Mouse (Mus musculus): ENCODE data around the gene Osbpl10. TPM values are rescaled to one million over a fixed set of nuclear protein-coding genes. Genes with fewer than 3 reads are reported as not detected.

Gene Osbpl10
- polyA plus RNA-seq, 1 experiment from 2014 or later = 2.5 TPM

DNA sequence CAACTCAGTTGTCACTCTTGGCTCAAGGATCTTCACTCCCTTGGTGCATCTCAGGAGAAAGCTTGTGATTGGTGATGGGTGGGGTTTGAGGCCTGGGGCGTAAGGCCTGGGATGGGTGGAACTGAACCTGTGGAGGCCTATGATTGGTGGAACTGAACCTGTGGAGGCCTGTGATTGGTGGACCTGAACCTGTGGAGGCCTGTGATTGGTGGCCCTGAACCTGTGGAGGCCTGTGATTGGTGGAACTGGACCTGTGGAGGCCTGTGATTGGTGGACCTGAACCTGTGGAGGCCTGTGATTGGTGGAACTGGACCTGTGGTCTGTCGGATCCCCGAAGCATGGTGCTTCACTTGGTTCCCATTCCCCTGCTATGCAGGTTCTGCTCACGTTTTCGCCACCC, 7.4 kb downstream of the Osbpl10 start:
- H3K9me3 ChIP-seq (ENCODE audit: low read depth, low read length) = no peaks in the 10 kb centered on the region
- H3K4me2 ChIP-seq = no peak overlapping the region
- H3K36me3 ChIP-seq (ENCODE audit: insufficient read depth) = no peaks in the 10 kb centered on the region
- H3K9ac ChIP-seq = no peak overlapping the region
- H3K4me3 ChIP-seq (ENCODE audit: low read depth, low read length) = no peak overlapping the region
- no peaks in the 10 kb centered on the region for H3K27me3 ChIP-seq (ENCODE audit: insufficient read depth, low read length)
- WGBS = 87% methylated on average over 5 of the region's 5 CpGs
- no peak for DNase-seq
- no peak overlapping the region for H3K27ac ChIP-seq (ENCODE audit: low read depth)
- ATAC-seq (ENCODE audit: insufficient read depth) = no peak
- H3K4me1 ChIP-seq (ENCODE audit: insufficient read depth) = no peaks in the 10 kb centered on the region
- TF ChIP-seq CTCF (IDR thresholded peaks at IDR 0.05; ENCODE audit: low read depth) = no peak

DNA sequence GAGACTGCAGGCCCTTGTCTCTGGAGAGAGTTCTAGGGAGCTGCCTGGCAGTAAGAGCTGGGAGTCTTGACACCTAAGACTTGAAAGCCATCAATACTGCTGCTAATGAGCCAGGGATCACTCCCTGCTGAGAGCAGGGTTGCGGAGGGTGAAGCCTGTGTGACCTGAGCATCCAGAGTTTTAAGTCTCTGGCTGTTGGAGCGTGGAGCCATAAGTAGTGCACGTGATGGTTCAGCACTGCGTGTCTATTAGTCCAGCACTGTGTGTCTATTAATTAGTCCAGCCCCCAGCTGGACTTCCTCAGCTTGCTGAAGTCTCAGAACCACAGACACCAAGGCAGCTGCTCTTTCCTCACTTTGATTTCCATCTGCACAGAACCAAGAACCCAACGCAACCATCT, 8.0 kb downstream of the Osbpl10 start:
- DNase-seq = no peak
- Histone ChIP-seq H3K4me2 (no peak overlapping the region), H3K36me3 (ENCODE audit: insufficient read depth) (no peaks in the 10 kb centered on the region), H3K9ac (no peak overlapping the region), H3K4me1 (ENCODE audit: insufficient read depth) (no peaks in the 10 kb centered on the region), H3K27ac (ENCODE audit: low read depth) (no peak overlapping the region), H3K9me3 (ENCODE audit: low read depth, low read length) (no peaks in the 10 kb centered on the region), H3K27me3 (ENCODE audit: insufficient read depth, low read length) (no peaks in the 10 kb centered on the region), H3K4me3 (ENCODE audit: low read depth, low read length) (no peak overlapping the region)
- no peak for TF ChIP-seq CTCF (IDR thresholded peaks at IDR 0.05; ENCODE audit: low read depth)
- ATAC-seq (ENCODE audit: insufficient read depth) = no peak
- 91% methylated on average over 5 of the region's 5 CpGs for WGBS

DNA sequence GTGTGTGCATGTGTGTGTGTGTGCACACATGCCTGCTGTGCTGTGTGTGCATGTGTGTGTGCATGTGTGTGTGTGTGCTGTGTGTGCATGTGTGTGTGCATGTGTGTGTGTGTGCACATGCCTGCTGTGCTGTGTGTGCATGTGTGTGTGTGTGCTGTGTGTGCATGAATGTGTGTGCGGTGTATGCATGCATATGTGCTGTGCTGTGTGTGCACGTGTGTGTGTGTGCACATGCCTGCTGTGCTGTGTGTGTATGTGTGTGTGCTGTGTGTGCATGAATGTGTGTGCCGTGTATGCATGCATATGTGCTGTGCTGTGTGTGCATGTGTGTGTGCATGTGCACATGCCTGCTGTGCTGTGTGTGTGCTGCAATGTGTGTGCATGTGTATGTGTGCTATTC, 9.7 kb downstream of the Osbpl10 start:
- H3K9ac ChIP-seq = no peak overlapping the region
- 92% methylated on average over 3 of the region's 3 CpGs for WGBS
- H3K27me3 ChIP-seq (ENCODE audit: insufficient read depth, low read length) = no peaks in the 10 kb centered on the region
- H3K27ac ChIP-seq (ENCODE audit: low read depth) = no peak overlapping the region
- DNase-seq (no peak), ATAC-seq (ENCODE audit: insufficient read depth) (no peak)
- no peak for TF ChIP-seq CTCF (IDR thresholded peaks at IDR 0.05; ENCODE audit: low read depth)
- H3K4me3 ChIP-seq (ENCODE audit: low read depth, low read length) = no peak overlapping the region
- H3K4me2 ChIP-seq = no peak overlapping the region
- no peaks in the 10 kb centered on the region for H3K36me3 ChIP-seq (ENCODE audit: insufficient read depth)
- H3K4me1 ChIP-seq (ENCODE audit: insufficient read depth) = no peaks in the 10 kb centered on the region
- peaks cover 4% of the 10 kb centered on the region; the same call in 1 of the 2 replicates for H3K9me3 ChIP-seq (ENCODE audit: low read depth, low read length)

- Histone ChIP-seq H3K36me3 (ENCODE audit: insufficient read depth) (no peaks in the 10 kb centered on the region), H3K27me3 (ENCODE audit: insufficient read depth, low read length) (no peaks in the 10 kb centered on the region), H3K4me3 (ENCODE audit: low read depth, low read length) (no peak overlapping the region), H3K9me3 (ENCODE audit: low read depth, low read length) (peaks cover 5% of the 10 kb centered on the region; the same call in 1 of the 2 replicates), H3K9ac (no peak overlapping the region), H3K4me1 (ENCODE audit: insufficient read depth) (no peaks in the 10 kb centered on the region), H3K27ac (ENCODE audit: low read depth) (no peak overlapping the region), H3K4me2 (no peak overlapping the region)
- no peak for TF ChIP-seq CTCF (IDR thresholded peaks at IDR 0.05; ENCODE audit: low read depth)
- WGBS = 58% methylated on average over 6 of the region's 6 CpGs
- ATAC-seq (ENCODE audit: insufficient read depth) = no peak
- DNase-seq = peak; percentile 27
Measured at GRCm38 (mm10) chr9:114988610-114989327, 10.4 kb downstream of the Osbpl10 start.

DNA sequence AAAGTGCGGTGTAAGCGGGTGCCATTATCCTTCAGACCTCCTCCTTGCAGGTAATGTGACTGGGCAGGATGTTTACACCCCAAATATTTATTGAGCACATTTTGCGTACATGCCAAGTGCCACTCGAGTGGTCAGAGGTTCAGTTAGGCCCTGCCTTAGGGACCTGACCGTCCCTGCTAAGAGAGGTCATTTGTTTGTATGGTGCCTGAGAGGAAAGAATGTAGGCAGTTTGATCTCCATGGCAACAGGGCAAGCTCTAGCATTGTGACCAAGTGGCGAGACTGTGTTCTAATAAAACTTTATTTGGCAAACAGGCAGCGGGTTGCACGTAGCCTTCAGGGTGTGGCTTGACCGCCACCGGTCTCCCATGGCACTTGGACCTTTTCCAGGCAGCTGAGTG, 12.1 kb downstream of the Osbpl10 start:
- Histone ChIP-seq H3K4me3 (ENCODE audit: low read depth, low read length) (no peak overlapping the region), H3K27ac (ENCODE audit: low read depth) (no peak overlapping the region), H3K4me2 (no peak overlapping the region), H3K4me1 (ENCODE audit: insufficient read depth) (no peaks in the 10 kb centered on the region), H3K9ac (no peak overlapping the region), H3K27me3 (ENCODE audit: insufficient read depth, low read length) (no peaks in the 10 kb centered on the region), H3K9me3 (ENCODE audit: low read depth, low read length) (peaks cover 5% of the 10 kb centered on the region; the same call in 1 of the 2 replicates), H3K36me3 (ENCODE audit: insufficient read depth) (no peaks in the 10 kb centered on the region)
- TF ChIP-seq CTCF (IDR thresholded peaks at IDR 0.05; ENCODE audit: low read depth) = no peak
- 56% methylated on average over 10 of the region's 10 CpGs for WGBS
- DNase-seq = peak; percentile 48
- no peak for ATAC-seq (ENCODE audit: insufficient read depth)

DNA sequence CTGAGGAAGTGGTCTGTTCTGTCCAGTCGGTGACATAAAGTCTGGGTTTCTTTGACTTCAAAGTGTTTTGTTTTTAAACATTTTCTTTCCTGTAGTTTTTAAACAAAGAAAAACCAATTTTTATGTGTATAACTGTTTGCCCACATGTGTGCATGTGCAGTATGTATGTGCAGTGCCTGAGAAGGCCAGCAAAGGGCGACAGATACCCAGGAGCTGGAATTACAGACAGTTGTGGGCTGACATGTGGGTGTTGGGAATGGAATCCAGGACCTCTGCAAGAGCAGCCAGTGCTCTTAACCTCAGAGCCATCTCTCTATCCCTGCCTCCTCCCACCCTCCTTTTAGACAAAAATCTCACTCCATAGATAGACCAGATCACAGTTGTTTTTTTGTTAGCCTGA, 14.2 kb downstream of the Osbpl10 start:
- WGBS = 90% methylated on average over 2 of the region's 2 CpGs
- H3K9me3 ChIP-seq (ENCODE audit: low read depth, low read length) = peaks cover 5% of the 10 kb centered on the region; the same call in 1 of the 2 replicates
- H3K4me3 ChIP-seq (ENCODE audit: low read depth, low read length) = no peak overlapping the region
- ATAC-seq (ENCODE audit: insufficient read depth) (no peak), DNase-seq (no peak)
- TF ChIP-seq CTCF (IDR thresholded peaks at IDR 0.05; ENCODE audit: low read depth) = no peak
- no peaks in the 10 kb centered on the region for H3K36me3 ChIP-seq (ENCODE audit: insufficient read depth)
- H3K4me2 ChIP-seq = no peak overlapping the region
- H3K9ac ChIP-seq = no peak overlapping the region
- H3K27me3 ChIP-seq (ENCODE audit: insufficient read depth, low read length) = no peaks in the 10 kb centered on the region
- H3K27ac ChIP-seq (ENCODE audit: low read depth) = no peak overlapping the region
- no peaks in the 10 kb centered on the region for H3K4me1 ChIP-seq (ENCODE audit: insufficient read depth)

DNA sequence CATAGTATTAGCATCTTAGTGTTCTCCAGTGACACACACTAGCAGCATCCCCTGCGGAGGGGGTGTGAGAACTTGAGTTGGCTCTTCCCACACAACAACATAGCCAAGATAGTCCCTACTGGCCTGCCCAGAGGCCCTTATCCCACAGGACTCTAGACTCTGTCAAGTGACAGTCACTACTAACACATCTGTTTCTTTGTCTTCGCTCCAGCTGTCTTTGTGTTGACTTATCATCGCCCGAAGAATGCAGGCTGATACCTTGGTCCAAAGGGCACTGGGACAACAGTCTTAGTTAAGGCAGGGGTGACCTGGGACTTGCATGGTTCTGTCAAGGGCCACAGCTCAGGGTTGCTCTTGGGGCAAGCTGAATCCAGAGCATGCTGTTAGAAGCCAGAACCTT, 16.9 kb downstream of the Osbpl10 start:
- ATAC-seq (ENCODE audit: insufficient read depth) = no peak
- H3K9ac ChIP-seq = no peak overlapping the region
- DNase-seq = no peak
- no peaks in the 10 kb centered on the region for H3K4me1 ChIP-seq (ENCODE audit: insufficient read depth)
- peaks cover 5% of the 10 kb centered on the region; the same call in 1 of the 2 replicates for H3K9me3 ChIP-seq (ENCODE audit: low read depth, low read length)
- no peaks in the 10 kb centered on the region for H3K27me3 ChIP-seq (ENCODE audit: insufficient read depth, low read length)
- 66% methylated on average over 4 of the region's 4 CpGs for WGBS
- H3K27ac ChIP-seq (ENCODE audit: low read depth) = no peak overlapping the region
- H3K4me2 ChIP-seq = no peak overlapping the region
- TF ChIP-seq CTCF (IDR thresholded peaks at IDR 0.05; ENCODE audit: low read depth) = no peak
- H3K36me3 ChIP-seq (ENCODE audit: insufficient read depth) = no peaks in the 10 kb centered on the region
- no peak overlapping the region for H3K4me3 ChIP-seq (ENCODE audit: low read depth, low read length)
